Mouse (Mus musculus) cerebellum, adult 2 months (tissue): ENCODE results near the gene Cks1b.

Experiments used
- CTCF ChIP-seq: fragments of 200-500 bp; IDR thresholded peaks from 2 replicates; pipeline ENCODE4 v1.5.1; 2011; ENCODE audit warnings: low read depth, mild to moderate bottlenecking, control low read depth, low read length, moderate library complexity, borderline replicate concordance; ENCODE audit not compliant: insufficient read depth
- POLR2A ChIP-seq: fragments of 200-500 bp; IDR thresholded peaks from 2 replicates; pipeline ENCODE4 v1.6.1; 2011; ENCODE audit warnings: low read length, control low read depth, borderline replicate concordance; ENCODE audit not compliant: insufficient read depth

- TF ChIP-seq POLR2A = no peak
- no peak for TF ChIP-seq CTCF
Measured at GRCm38 (mm10) chr3:89367338-89367737, 50.8 kb downstream of the Cks1b start.
